Mouse (Mus musculus): ENCODE measurements around the gene Wrap73. TPM values are rescaled to one million over a fixed set of nuclear protein-coding genes. Genes with fewer than 3 reads are reported as not detected.

The Wrap73 gene
- total and polyA plus RNA-seq, 3 experiments, result 11.8 to 16.9 (median 12.3) TPM

GRCm38 (mm10) chr4:154188948-154189347 lies 46.8 kb downstream of the Wrap73 start:
- intact Hi-C loops (cut with DNase I), result no loop called here
- no peaks in the 10 kb centered on the region for H3K79me2 ChIP-seq (replicated peaks; ENCODE audit: control insufficient read depth, insufficient read depth, low read length)
- H3K9ac ChIP-seq (ENCODE audit: low read depth, low read length), result no peak overlapping the region
- H3K36me3 ChIP-seq (ENCODE audit: control insufficient read depth, insufficient read depth, low read length), result no peaks in the 10 kb centered on the region
- peaks cover 18% of the 10 kb centered on the region for H3K4me1 ChIP-seq (ENCODE audit: control insufficient read depth, insufficient read depth, low read length)
- no peak overlapping the region; the same call in 1 of the 2 replicates for H3K27ac ChIP-seq
- H3K27me3 ChIP-seq (ENCODE audit: control insufficient read depth, insufficient read depth, low read length), result no peaks in the 10 kb centered on the region
- no peak overlapping the region for H3K4me3 ChIP-seq
- peak; percentile 45 to 53 for DNase-seq
- no peak for TF ChIP-seq CTCF (IDR thresholded peaks at IDR 0.05)
- TF ChIP-seq EP300 (IDR thresholded peaks at IDR 0.05; ENCODE audit: insufficient read depth, low read depth, low read length), result 0 out of 2 replicates have a peak, but pooled peaks have one; percentile 14
- WGBS, result 27% methylated on average over 8 of the region's 8 CpGs

GRCm38 (mm10) chr4:154197961-154198360 lies 55.8 kb downstream of the Wrap73 start:
- intact Hi-C loops (cut with DNase I), result no loop called here
- WGBS, result 78% methylated on average over 6 of the region's 6 CpGs
- Histone ChIP-seq H3K9ac (ENCODE audit: low read depth, low read length) (no peak overlapping the region), H3K27me3 (ENCODE audit: control insufficient read depth, insufficient read depth, low read length) (no peaks in the 10 kb centered on the region), H3K4me3 (no peak overlapping the region), H3K36me3 (ENCODE audit: control insufficient read depth, insufficient read depth, low read length) (no peaks in the 10 kb centered on the region), H3K27ac (no peak overlapping the region), H3K79me2 (replicated peaks; ENCODE audit: control insufficient read depth, insufficient read depth, low read length) (no peaks in the 10 kb centered on the region), H3K4me1 (ENCODE audit: control insufficient read depth, insufficient read depth, low read length) (no peaks in the 10 kb centered on the region)
- TF ChIP-seq CTCF (IDR thresholded peaks at IDR 0.05), result no peak
- TF ChIP-seq EP300 (IDR thresholded peaks at IDR 0.05; ENCODE audit: insufficient read depth, low read depth, low read length), result no peak
- TF ChIP-seq POLR2A (IDR thresholded peaks at IDR 0.05; ENCODE audit: insufficient read depth, low read depth, low read length), result no peak
- DNase-seq, result no peak

- 66% methylated on average over 7 of the region's 7 CpGs for WGBS
- Histone ChIP-seq H3K36me3 (ENCODE audit: control insufficient read depth, insufficient read depth, low read length) (no peaks in the 10 kb centered on the region), H3K79me2 (replicated peaks; ENCODE audit: control insufficient read depth, insufficient read depth, low read length) (no peaks in the 10 kb centered on the region), H3K4me3 (no peak overlapping the region), H3K27me3 (ENCODE audit: control insufficient read depth, insufficient read depth, low read length) (no peaks in the 10 kb centered on the region), H3K9ac (ENCODE audit: low read depth, low read length) (no peak overlapping the region), H3K4me1 (ENCODE audit: control insufficient read depth, insufficient read depth, low read length) (no peaks in the 10 kb centered on the region), H3K27ac (no peak overlapping the region)
- intact Hi-C loops (cut with DNase I), result no loop called here
- TF ChIP-seq POLR2A (IDR thresholded peaks at IDR 0.05; ENCODE audit: insufficient read depth, low read depth, low read length), result no peak
- no peak for TF ChIP-seq EP300 (IDR thresholded peaks at IDR 0.05; ENCODE audit: insufficient read depth, low read depth, low read length)
- no peak for TF ChIP-seq CTCF (IDR thresholded peaks at IDR 0.05)
- no peak for DNase-seq
Measured at GRCm38 (mm10) chr4:154198377-154198961, 56.3 kb downstream of the Wrap73 start.

- Histone ChIP-seq H3K27ac (no peak overlapping the region), H3K36me3 (ENCODE audit: control insufficient read depth, insufficient read depth, low read length) (no peaks in the 10 kb centered on the region), H3K9ac (ENCODE audit: low read depth, low read length) (no peak overlapping the region), H3K4me1 (ENCODE audit: control insufficient read depth, insufficient read depth, low read length) (peaks cover 11% of the 10 kb centered on the region), H3K79me2 (replicated peaks; ENCODE audit: control insufficient read depth, insufficient read depth, low read length) (no peaks in the 10 kb centered on the region), H3K27me3 (ENCODE audit: control insufficient read depth, insufficient read depth, low read length) (no peaks in the 10 kb centered on the region), H3K4me3 (no peak overlapping the region)
- intact Hi-C loops (cut with DNase I), result no loop called here
- no peak for DNase-seq
- WGBS, result 94% methylated on average over 5 of the region's 5 CpGs
- TF ChIP-seq CTCF (IDR thresholded peaks at IDR 0.05), result no peak
- no peak for TF ChIP-seq POLR2A (IDR thresholded peaks at IDR 0.05; ENCODE audit: insufficient read depth, low read depth, low read length)
- TF ChIP-seq EP300 (IDR thresholded peaks at IDR 0.05; ENCODE audit: insufficient read depth, low read depth, low read length), result no peak
Measured at GRCm38 (mm10) chr4:154201511-154201910, 59.3 kb downstream of the Wrap73 start.

- Histone ChIP-seq H3K9ac (ENCODE audit: low read depth, low read length) (0 out of 2 replicates have a peak overlapping the region, but pooled peaks have one; percentile 23), H3K4me3 (no peak overlapping the region), H3K27me3 (ENCODE audit: control insufficient read depth, insufficient read depth, low read length) (no peaks in the 10 kb centered on the region), H3K4me1 (ENCODE audit: control insufficient read depth, insufficient read depth, low read length) (peaks cover 11% of the 10 kb centered on the region), H3K27ac (peak overlapping the region; percentile 40; the same call in 1 of the 2 replicates), H3K36me3 (ENCODE audit: control insufficient read depth, insufficient read depth, low read length) (no peaks in the 10 kb centered on the region), H3K79me2 (replicated peaks; ENCODE audit: control insufficient read depth, insufficient read depth, low read length) (no peaks in the 10 kb centered on the region)
- 67% methylated on average over 7 of the region's 7 CpGs for WGBS
- DNase-seq, result no peak
- intact Hi-C loops (cut with DNase I), result no loop called here
- no peak for TF ChIP-seq CTCF (IDR thresholded peaks at IDR 0.05)
- no peak for TF ChIP-seq POLR2A (IDR thresholded peaks at IDR 0.05; ENCODE audit: insufficient read depth, low read depth, low read length)
- no peak for TF ChIP-seq EP300 (IDR thresholded peaks at IDR 0.05; ENCODE audit: insufficient read depth, low read depth, low read length)
Measured at GRCm38 (mm10) chr4:154204532-154204931, 62.4 kb downstream of the Wrap73 start.

- intact Hi-C loops (cut with DNase I), result no loop called here
- H3K36me3 ChIP-seq (ENCODE audit: control insufficient read depth, insufficient read depth, low read length), result no peaks in the 10 kb centered on the region
- no peaks in the 10 kb centered on the region for H3K27me3 ChIP-seq (ENCODE audit: control insufficient read depth, insufficient read depth, low read length)
- WGBS, result 26% methylated on average over 5 of the region's 5 CpGs
- H3K79me2 ChIP-seq (replicated peaks; ENCODE audit: control insufficient read depth, insufficient read depth, low read length), result no peaks in the 10 kb centered on the region
- H3K9ac ChIP-seq (ENCODE audit: low read depth, low read length), result no peak overlapping the region
- H3K27ac ChIP-seq, result peak overlapping the region; percentile 40; the same call in 1 of the 2 replicates
- TF ChIP-seq POLR2A (IDR thresholded peaks at IDR 0.05; ENCODE audit: insufficient read depth, low read depth, low read length), result no peak
- TF ChIP-seq EP300 (IDR thresholded peaks at IDR 0.05; ENCODE audit: insufficient read depth, low read depth, low read length), result peak; percentile 89; the same call in 1 of the 2 replicates
- H3K4me1 ChIP-seq (ENCODE audit: control insufficient read depth, insufficient read depth, low read length), result peaks cover 11% of the 10 kb centered on the region
- H3K4me3 ChIP-seq, result no peak overlapping the region
- peak; percentile 77 to 83 for DNase-seq
Measured at GRCm38 (mm10) chr4:154205392-154205791, 63.2 kb downstream of the Wrap73 start.
